Mouse (Mus musculus) right cerebral cortex, postnatal 36 days (tissue): ENCODE results near the gene Gtf2ird2.

ENCODE experiments used
- DNase-seq, 2 experiments: peaks; one replicate each; pipeline ENCODE4 v3.0.0; 2022; ENCODE audit warnings: low spot score in 2 of 2, mixed read lengths in 1 of 2

Gtf2ird2 gene

GRCm38 (mm10) chr5:134182735-134183134, 1.1 kb upstream of the Gtf2ird2 start:
- DNase-seq, result no peak

GRCm38 (mm10) chr5:134183162-134183561, 657 bp upstream of the Gtf2ird2 start:
- DNase-seq, result no peak

DNA sequence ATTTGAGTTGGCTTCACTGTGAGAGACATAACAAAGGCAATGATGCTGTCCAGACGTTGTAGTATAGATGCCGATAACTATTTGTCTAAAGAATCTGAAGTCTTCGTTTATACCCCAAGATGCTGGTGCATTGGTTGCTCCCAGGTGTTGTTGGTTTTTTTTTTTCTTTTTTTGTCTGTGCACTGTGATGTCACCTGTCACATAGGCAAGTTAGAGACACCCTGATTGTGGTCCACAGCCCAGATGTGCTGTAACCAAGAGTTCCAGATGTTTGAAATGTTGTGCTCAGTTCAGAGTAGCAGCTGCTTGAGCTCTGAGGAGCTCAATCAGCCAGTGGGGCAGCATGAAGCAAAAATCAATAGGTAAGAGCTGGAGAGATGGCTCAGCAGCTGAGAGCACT, 2.2 kb downstream of the Gtf2ird2 start:
- no peak for DNase-seq

DNA sequence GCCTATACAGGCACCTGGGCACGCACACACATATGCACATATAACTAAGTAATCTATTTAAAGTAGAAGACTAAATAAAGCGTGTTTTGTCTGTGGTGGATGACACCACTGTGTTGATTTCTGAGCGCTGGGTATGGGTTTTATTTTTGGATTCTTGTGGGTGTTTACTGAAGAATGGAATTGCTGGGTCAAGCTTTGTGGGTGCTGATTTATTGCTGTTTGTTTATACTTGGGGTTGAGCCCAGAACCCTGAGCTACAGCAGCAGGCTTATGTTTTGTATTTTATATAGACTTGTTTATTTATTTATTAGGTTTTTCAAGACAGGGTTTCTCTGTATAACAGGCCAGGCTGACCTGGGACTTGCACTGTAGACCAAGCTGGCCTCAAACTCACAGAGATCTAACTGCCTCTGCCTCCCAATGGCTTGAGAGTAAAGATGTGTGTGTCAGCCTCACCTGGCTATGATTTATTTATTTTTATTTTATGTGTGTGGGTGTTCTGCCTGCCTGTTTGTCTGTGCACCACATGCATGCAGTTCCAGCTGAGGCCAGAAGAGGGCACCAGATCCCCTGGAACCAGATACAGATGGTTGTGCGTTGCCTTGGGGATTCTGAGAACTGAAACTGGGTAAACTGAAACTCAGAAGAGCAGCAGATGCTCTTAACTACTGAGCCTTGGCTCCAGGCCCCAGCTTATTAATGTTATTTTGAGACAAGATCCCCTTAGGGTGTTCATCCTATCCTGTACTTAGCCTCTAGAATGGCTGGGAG, 3.3 kb downstream of the Gtf2ird2 start:
- no peak for DNase-seq

DNA sequence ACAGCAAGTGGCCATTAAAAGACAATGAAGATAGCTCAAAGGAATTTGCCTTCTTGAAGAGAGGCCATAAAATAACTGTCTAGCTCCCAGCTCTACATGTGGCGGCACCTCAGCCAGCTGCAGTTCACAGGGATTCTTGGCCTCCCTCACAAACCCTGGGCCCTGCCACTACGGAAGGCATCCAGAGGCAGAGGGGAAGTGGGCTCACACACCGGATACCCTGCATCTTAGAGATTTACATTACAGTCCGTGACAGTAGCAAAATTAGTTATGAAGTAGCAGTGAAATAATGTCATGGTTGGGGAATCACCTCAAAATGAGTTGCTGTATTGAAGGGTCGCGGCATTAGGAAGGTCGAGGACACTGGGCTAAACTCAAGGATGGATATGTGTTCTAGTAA, 4.8 kb downstream of the Gtf2ird2 start:
- no peak for DNase-seq

DNA sequence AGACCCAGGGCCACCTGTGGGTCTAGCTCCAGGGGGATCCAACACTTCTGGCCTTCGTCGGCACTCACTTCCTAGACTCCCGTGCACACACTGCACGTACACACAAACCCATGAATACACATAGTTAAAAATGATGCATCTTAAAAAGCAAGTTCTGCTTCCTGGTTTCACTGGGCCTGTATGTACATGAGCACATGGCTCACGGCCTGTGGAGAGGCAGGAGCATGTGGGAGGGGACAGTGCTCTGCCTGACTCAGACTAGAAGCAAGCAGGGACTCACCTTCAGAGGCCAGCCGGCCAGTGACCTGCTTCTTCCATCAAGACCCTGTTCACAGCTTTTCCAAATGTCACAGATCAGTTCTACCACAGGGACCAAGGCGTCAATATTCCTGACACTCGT, 9.8 kb downstream of the Gtf2ird2 start:
- no peak for DNase-seq

- DNase-seq, result no peak
These were observed 22.9 kb downstream of the Gtf2ird2 start for GRCm38 (mm10) chr5:134206721-134207120.

GRCm38 (mm10) chr5:134209931-134210554, 26.2 kb downstream of the Gtf2ird2 start:
- no peak for DNase-seq

DNA sequence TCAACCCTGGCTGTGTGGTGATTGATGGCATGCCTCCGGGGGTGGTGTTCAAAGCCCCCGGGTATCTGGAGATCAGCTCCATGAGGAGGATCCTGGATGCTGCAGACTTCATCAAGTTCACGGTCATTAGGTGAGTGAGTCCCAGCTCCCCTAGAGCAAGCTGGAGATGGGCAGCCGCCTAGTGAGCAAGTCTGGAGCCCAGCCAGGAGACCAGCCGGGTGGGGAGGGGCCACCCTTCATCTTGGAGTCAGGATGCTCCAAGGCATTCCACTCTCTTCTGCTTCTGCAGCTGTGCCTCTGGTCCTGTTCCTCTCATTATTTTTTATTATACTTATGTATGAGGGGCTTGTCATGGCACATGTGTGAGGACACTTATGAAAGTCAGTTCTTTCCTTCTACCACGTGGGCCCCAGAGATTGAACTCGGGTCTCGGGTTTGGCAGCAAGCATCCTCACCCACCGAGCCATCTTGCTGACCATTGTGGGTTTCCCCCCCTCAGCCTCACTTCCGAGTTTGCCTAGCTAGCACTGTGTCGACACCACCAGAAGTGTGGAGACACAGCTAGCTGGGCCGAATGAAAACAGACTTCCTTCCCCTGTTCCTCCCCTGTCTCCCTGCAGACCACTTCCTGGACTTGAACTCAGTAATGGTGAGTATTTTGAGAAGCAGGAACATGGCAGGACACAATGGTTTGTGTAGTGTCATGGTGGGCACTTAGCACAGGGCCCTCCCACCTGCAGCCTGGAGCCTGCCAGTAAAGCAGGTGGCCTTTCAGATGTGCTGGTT, 30.4 kb downstream of the Gtf2ird2 start:
- DNase-seq, result no peak

GRCm38 (mm10) chr5:134217900-134218299, 34.1 kb downstream of the Gtf2ird2 start:
- DNase-seq, result no peak

DNA sequence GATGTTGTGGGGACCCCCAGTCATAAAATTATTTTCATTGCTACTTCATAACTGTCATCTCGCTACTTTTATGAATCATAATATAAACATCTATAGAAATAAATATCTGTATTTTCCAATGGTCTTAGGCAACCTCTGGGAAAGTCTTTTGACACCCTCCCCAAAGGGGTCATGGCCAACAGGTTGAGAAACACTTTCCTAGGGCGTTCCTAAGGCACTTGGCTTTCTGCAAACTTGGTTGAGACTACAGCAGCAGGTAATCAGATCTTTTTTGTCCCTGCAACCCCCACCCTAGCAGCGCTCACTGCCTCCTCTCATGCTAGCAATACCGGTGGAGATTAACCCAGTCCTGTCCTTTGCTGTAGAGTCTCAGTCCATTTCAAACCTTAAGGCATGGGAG, 37.5 kb downstream of the Gtf2ird2 start:
- no peak for DNase-seq

GRCm38 (mm10) chr5:134221708-134222150, 37.9 kb downstream of the Gtf2ird2 start:
- DNase-seq, result no peak

- no peak for DNase-seq
These were observed 41.5 kb downstream of the Gtf2ird2 start for GRCm38 (mm10) chr5:134225110-134225901.

- DNase-seq, result no peak
These were observed 43.1 kb downstream of the Gtf2ird2 start for GRCm38 (mm10) chr5:134226946-134227345.

- DNase-seq, result no peak
These were observed 43.9 kb downstream of the Gtf2ird2 start for GRCm38 (mm10) chr5:134227574-134228248.

GRCm38 (mm10) chr5:134228249-134228638, 44.4 kb downstream of the Gtf2ird2 start:
- DNase-seq, result no peak

DNA sequence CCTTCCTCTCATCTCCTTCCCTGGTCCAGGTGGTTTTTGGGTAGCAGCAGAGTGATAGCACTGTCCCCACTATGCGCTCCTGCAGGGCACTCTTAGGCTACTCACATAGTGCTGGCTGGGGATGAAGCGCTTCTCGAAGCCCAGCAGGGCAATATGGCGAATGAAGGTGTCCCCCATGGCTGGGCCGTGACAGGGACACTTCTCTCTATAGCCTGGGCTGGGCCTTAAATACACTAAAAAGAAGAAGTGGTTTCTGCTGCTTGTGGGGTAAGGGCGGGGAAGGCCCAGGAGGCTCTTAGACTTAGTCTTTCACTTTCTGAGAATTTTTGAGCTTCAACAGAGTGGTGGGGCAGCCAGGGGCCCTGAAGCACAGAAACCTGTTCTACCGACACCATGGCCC, 45.6 kb downstream of the Gtf2ird2 start, which contains the start of gene Ncf1:
Ncf1 (minus strand) TSS at position 235 of the 400 bp plus-strand sequence.
- DNase-seq, result no peak

DNA sequence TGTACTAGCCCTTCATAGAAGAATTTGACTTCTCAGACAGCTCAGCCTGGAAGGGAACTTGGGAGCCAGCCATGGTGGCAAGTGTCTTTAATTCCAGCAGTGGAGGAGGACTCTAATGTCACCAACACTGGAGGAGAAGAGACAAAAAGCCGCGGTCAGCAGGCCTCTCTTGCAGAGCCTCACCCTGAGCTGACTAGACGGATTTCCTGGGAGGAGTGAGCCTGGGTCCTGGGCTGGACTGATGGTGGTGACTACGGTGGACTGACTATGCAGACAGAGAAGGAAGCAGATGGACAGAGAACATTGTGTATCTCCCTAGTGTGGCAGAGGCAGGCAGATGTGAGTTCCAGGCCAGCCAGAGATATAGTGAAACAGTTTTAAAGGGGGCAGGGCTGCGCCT, 47.6 kb downstream of the Gtf2ird2 start:
- peak in 1 of 2 experiments; percentile 42 for DNase-seq

GRCm38 (mm10) chr5:134232111-134232510, 48.3 kb downstream of the Gtf2ird2 start:
- DNase-seq, result no peak

GRCm38 (mm10) chr5:134232568-134232967, 48.7 kb downstream of the Gtf2ird2 start:
- no peak for DNase-seq

- DNase-seq, result no peak
These were observed 49.4 kb downstream of the Gtf2ird2 start for GRCm38 (mm10) chr5:134233244-134233651.
